In the genomic region with DNA sequence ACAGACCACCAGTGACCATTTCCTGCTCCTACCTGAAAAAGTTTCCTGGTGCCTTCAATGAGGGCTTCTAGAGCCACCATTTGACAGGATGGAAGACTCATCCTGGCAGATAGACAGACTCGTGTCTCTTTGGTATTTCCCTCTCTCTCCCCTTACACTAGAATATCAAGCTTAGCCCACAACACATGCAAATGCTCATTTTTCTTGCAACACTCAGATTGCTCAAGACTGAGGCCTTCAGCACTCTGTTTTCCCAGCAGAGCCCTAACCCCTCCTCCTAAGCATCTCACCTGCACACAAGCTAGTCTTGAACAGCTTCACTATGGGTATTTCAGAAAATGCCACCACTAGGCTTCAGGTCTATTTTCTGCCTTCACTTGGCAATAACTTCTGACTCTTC, we compare ENCODE assay signal across 24 mouse cellular contexts. TPM values are rescaled to one million over a fixed set of nuclear protein-coding genes. Genes with fewer than 3 reads are reported as not detected.
DNase-seq lines count a peak whose midpoint lies in the region; ATAC-seq lines count a peak whose summit lies in the region.
"Had no signal": no experiment of that assay in that cellular context is flagged by ENCODE, and none has a peak within 500 bp of the region (broad histone marks: within the 10 kb centered on the region; RNA-seq: fewer than 3 reads in every experiment).

No protein-coding gene starts in this region.

- 74% methylated on average over 1 of the region's 1 CpGs for WGBS in intestine, embryonic 15.5 days

- no peaks in the 10 kb centered on the region for H3K27me3 ChIP-seq in intestine, embryonic 15.5 days (replicated peaks)
- H3K27me3 ChIP-seq: embryonic facial prominence, embryonic 15.5 days; forebrain, embryonic 13.5 days; liver, embryonic 15.5 days had no signal

- peak; percentile 43 for DNase-seq in lung, postnatal 36 days
- no peak for DNase-seq in lung, postnatal 4 days
- DNase-seq in right cerebral cortex, adult 2 months (ENCODE audit: low spot score in 2 of 2) = no peak
- DNase-seq: adrenal gland, postnatal 25 days; B cell, adult 2 months; cerebellum, adult 2 months; cerebellum, postnatal 14 days; gastrocnemius, postnatal 10 days; heart, postnatal 14 days; kidney, postnatal 25 days; liver; midbrain, embryonic 14.5 days; right cerebral cortex, adult 18-20 months; thymus, postnatal 4 days had no signal

- no peaks in the 10 kb centered on the region for H3K9me3 ChIP-seq in intestine, embryonic 15.5 days
- H3K9me3 ChIP-seq: embryonic facial prominence, embryonic 10.5 days; embryonic facial prominence, embryonic 15.5 days; forebrain, embryonic 13.5 days; liver, embryonic 15.5 days had no signal

- H3K9ac ChIP-seq in intestine, embryonic 15.5 days = no peak overlapping the region
- H3K9ac ChIP-seq: embryonic facial prominence, embryonic 15.5 days; forebrain, embryonic 13.5 days; liver, embryonic 15.5 days had no signal

- H3K27ac ChIP-seq in intestine, embryonic 15.5 days = no peak overlapping the region
- H3K27ac ChIP-seq: embryonic facial prominence, embryonic 10.5 days; embryonic facial prominence, embryonic 15.5 days; forebrain, embryonic 13.5 days; hindbrain, postnatal 0 days; liver, embryonic 15.5 days had no signal

- H3K4me3 ChIP-seq in intestine, embryonic 15.5 days (replicated peaks) = no peak overlapping the region
- H3K4me3 ChIP-seq: embryonic facial prominence, embryonic 10.5 days; embryonic facial prominence, embryonic 15.5 days; forebrain, embryonic 13.5 days; liver, embryonic 15.5 days had no signal

- H3K4me1 ChIP-seq in intestine, embryonic 15.5 days (replicated peaks) = no peaks in the 10 kb centered on the region; the same call in 1 of the 2 replicates
- H3K4me1 ChIP-seq: liver, embryonic 15.5 days had no signal

- H3K4me2 ChIP-seq in intestine, embryonic 15.5 days (replicated peaks) = no peak overlapping the region
- H3K4me2 ChIP-seq: embryonic facial prominence, embryonic 15.5 days; forebrain, embryonic 13.5 days; liver, embryonic 15.5 days had no signal

- ATAC-seq in common myeloid progenitor, adult 5-6 weeks (replicated peaks; ENCODE audit: low read depth, poor library complexity, severe bottlenecking) = peak; percentile 57
- peak; percentile 85 for ATAC-seq in megakaryocyte progenitor cell, adult 5-6 weeks (replicated peaks; ENCODE audit: poor library complexity)
- no peak for ATAC-seq in intestine, embryonic 15.5 days
- ATAC-seq in activated CD4-positive, CD25-positive, alpha-beta regulatory T cell, adult 4 months = no peak
- ATAC-seq: forebrain, embryonic 13.5 days; hindbrain, postnatal 0 days; intestine, postnatal 0 days had no signal

- H3K36me3 ChIP-seq in intestine, embryonic 15.5 days = 0 out of 2 replicates have a peak, but pooled peaks cover 3% of the 10 kb centered on the region
- H3K36me3 ChIP-seq: liver, embryonic 15.5 days had no signal

RNA-seq across cellular contexts. Expression of a gene that starts 23.9 kb away (rescaled TPM):
- total RNA-seq in common myeloid progenitor, adult 5-6 weeks (2017) = 31.0 and 42.0 TPM in 2 replicates
- total RNA-seq in megakaryocyte progenitor cell, adult 5-6 weeks (2015) = 17.4 and 19.1 TPM in 2 replicates
- 15.1 and 16.8 TPM in 2 replicates for total RNA-seq in megakaryocyte progenitor cell, adult 5-6 weeks (2017)
- 17.5 and 20.1 TPM in 2 replicates for polyA plus RNA-seq in intestine, embryonic 15.5 days (2015; fragmentation: Nextera tagmentation; extraction: Ambion mirVana)
- 1 to 10 TPM; 3.2 to 5.1 TPM for polyA plus RNA-seq in activated CD4-positive, CD25-positive, alpha-beta regulatory T cell, adult 4 months (2017; shearing (Covaris generic))

Comparison
In these comparisons a context has a peak if more than half of its experiments do, and no peak if none do; other contexts are left out.
1. ATAC-seq: peak in common myeloid progenitor, adult 5-6 weeks (single experiment) and megakaryocyte progenitor cell, adult 5-6 weeks (single experiment); none in intestine, embryonic 15.5 days (single experiment) and activated CD4-positive, CD25-positive, alpha-beta regulatory T cell, adult 4 months (single experiment).